Mouse (Mus musculus): Measurements from ENCODE around the gene Spc24. TPM values are rescaled to one million over a fixed set of nuclear protein-coding genes. Genes with fewer than 3 reads are reported as not detected.
"Not testable (repeated sequence)": the region's sequence is repeated elsewhere in the genome, so short reads cannot be mapped to it uniquely, and the experiment has no call there.

Spc24 gene
- polyA plus RNA-seq (2012; rRNA removed): 3.3 and 3.8 TPM in 2 replicates

DNA sequence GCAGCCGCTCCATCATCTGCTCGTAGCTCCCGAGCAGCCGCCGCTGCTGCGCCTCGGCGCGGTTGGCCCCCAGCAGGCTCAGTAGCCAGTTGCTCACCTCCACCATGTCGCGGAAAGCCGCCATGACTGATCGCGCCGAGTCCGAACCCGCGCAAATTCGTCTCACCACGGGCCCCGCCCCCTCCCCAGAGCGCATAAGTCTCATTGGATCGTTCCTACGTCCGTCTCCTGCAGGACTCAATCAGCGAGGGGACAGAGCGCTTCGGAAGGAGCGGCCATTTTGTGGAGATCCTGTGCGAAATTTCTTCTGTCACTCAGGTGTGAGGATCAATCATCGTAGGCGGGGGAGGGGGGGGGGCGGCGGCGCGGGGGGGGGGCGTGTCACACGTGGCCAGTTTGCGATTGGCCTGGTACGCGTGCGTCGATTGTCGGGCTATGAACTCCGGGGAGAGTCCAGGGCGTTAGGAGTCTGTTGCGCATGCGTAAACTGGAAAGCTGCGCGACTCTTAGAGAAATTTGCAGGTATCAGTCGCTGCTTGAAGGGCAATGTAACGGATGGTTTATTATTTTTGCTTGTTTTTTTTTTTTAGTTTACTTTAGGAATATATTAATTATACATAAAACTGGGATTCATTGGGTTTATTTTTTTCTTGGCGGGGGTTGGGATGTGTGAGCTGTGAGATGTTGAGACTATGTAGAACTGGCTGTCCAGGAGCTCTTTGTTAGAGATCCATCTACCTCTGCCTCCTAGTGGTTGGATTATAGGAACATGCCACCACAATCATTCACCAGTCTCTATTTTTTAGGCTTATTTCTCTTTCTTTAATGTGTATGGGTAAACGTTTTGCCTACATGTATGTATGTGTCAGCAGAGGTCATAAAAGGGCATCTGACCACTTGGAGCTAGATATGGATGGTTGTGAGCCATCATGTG is at the start of gene Spc24:
Spc24 (minus strand) TSS at position 149 of the 934 bp plus-strand sequence.
- DNase-seq (ENCODE audit: extremely low spot score in 1 of 2, low spot score in 1 of 2): peak; percentile 90 to 98

DNA sequence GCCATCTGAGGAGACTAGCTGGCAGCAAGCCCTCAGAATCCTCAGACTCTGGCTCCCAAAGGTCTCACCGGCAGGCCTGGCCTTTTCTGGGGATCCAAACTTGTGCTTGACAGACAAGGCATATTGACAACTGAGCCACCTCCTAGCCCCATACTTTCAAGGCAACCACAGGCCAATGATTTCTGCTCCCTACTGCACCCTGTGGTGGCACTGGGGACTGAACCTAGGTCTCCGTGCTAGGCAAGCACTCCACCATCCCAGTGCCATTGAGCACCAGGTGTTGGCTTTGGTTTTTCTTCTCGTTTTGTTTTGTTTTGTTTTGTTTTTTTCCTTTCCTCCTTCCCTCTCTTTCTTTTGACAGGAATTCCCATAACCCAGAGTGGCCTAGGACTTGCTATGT is 48.5 kb upstream of the Spc24 start:
- no peak for DNase-seq (ENCODE audit: extremely low spot score in 1 of 2, low spot score in 1 of 2)

DNA sequence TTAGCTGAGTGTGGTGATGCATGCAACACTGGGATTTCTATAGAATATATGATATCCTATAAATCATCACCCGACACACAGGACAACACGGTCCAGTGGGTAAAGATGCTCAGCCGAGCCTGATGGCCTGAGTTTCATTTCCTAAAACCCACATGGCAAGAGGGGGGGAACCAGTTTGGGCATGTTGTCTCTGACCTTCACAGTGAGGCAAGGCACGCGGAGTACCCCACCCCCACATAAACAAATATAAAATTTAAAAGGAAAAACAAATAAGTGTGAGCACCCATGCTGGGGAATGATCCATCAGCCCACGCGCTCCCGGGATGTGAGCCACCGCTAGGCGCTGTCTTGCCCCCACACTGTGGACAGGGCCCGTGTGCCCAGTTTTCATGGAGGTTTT is 46.9 kb upstream of the Spc24 start:
- DNase-seq (ENCODE audit: extremely low spot score in 1 of 2, low spot score in 1 of 2): no peak

DNA sequence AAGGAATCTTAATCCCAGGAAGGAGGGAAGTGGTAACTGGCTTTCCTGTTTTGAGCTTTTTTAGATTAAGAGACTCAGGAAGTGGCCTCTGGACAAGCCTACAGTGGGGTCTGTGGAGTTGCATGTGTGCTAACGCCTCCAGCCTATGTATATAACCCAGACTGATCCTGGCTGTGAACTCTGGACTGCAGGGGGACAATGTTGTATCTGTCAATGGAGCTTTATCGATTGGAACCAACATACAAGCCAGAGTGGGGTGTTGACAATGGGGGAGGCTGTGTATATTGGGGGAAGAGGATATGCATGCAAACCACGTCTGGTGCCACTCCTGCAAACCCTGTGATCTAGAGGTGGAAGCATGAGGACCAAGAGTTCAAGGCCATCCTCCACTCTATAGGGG is 46.3 kb upstream of the Spc24 start:
- DNase-seq (ENCODE audit: extremely low spot score in 1 of 2, low spot score in 1 of 2): no peak

DNA sequence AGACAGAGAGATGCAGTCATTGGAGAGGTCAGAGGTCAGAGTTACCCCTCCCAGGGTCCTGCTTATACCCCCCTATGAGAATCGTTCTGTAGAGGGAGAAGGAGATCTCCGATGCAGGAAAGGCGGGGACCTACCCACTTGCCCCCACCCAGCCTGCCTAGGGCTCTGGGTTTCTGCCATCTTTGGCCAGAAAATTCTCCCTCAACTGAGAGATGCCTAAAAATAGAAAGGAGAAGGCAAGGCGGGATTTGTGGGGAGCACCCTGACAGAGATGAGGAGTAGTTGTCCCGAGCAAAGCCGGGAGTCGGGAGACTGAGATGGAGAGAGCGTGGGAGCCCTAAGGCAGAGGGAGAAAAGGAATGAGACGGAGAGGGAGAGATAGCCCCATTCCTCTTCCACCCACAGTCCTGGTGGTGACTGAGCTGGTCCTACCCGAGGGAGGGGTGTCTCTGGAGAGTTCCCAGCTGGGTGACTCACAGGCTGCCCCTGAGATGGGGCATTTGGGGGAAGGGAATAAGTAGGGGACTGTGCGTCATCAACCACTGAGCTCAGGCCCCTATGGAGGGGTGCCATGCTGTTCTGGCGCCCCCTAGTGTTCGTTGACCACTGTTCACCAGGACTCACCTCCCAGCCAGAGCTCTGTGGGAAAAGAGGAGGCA is 44.0 kb upstream of the Spc24 start:
- peak; percentile 75 to 93 for DNase-seq (ENCODE audit: extremely low spot score in 1 of 2, low spot score in 1 of 2)

DNA sequence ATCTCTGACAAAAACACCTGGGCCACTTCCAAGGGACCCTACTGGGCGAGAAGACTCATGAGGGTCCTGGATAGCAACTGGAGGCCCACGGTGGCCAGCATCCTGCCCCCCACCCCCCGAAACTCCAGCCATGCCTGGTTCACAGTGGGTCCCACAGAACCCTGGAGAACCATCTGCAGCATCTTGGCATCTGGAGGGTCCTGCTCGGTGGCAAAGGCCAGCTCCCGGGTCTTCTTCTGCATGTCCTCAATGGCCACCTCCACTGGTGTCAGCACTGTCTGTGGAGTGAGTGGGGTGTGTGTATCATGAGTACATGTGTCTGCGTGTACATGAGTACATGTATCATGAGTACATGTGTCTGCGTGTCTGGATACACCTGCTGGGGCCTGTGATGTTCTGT is 41.5 kb upstream of the Spc24 start:
- no peak for DNase-seq (ENCODE audit: extremely low spot score in 1 of 2, low spot score in 1 of 2)

DNA sequence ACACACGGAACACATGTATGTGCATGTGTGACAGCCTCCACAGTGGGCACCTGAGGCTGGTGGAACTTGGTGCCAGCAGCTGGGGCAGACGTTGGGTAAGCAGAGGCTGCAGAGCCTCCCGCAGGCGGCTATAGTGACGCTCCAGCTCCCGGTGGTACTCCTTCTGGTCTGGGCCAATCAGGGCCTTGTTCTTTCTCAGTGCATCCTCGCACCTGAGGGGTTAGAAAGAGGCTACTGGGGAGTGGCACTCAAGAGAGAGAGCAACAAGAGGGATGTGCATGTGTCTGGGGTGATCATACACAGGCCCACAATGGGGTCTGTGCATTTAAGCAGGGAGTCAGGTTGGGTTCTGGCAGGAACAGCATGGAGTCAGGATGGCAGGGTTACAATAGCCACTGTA is 41.0 kb upstream of the Spc24 start:
- DNase-seq (ENCODE audit: extremely low spot score in 1 of 2, low spot score in 1 of 2): no peak

GRCm38 (mm10) chr9:21799010-21799350 is 38.9 kb upstream of the Spc24 start:
- no peak for DNase-seq (ENCODE audit: extremely low spot score in 1 of 2, low spot score in 1 of 2)

GRCm38 (mm10) chr9:21798345-21799009 is 38.4 kb upstream of the Spc24 start, which contains the start of gene Kank2:
TSS of gene Kank2 (minus strand) at chr9:21798744.
- peak in 1 of 2 experiments; percentile 67 for DNase-seq (ENCODE audit: extremely low spot score in 1 of 2, low spot score in 1 of 2)

DNA sequence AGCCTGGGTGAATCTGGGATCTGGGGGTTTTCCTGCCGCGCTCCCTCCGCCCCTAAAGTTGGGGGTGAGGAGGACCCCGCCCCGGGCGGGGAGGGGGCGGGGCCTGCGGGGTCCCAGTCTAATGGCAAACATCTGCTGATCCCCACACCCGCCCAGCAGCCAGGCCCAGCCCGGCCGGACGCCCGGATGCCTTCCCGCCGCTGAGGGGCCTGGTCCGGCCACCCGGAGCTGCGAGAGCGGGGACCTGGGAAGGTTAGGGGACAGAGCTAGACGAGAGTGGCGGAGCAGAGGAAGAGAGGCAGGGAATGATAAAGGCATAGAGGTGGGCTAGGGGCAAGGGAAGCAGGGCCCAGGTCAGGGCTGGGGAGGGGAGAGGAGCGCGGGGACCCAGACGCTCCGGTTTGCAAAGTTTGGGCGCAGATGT is 37.8 kb upstream of the Spc24 start:
- no peak for DNase-seq (ENCODE audit: extremely low spot score in 1 of 2, low spot score in 1 of 2)

DNA sequence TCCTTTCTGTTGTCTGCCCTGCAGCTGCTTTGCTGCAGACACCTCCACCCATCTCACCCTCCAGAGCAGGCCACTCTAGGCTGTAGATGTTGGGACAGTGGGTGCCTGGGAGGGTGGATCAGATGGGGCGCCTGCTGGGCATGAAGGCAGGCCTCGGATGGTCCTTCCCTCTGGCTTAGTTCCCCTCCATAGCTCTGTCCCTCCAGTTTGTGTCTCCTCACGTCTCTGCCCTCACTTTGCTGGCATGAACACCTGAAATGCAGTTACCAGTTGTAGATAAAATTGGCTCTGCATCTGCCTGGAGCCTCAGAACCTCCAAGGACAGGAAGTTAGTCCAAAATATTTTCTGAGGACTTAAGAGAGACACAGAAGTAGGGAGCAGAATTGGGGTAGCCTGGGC is 36.8 kb upstream of the Spc24 start:
- DNase-seq (ENCODE audit: extremely low spot score in 1 of 2, low spot score in 1 of 2): no peak

GRCm38 (mm10) chr9:21796259-21796658 is 36.2 kb upstream of the Spc24 start:
- no peak for DNase-seq (ENCODE audit: extremely low spot score in 1 of 2, low spot score in 1 of 2)

- DNase-seq (ENCODE audit: extremely low spot score in 1 of 2, low spot score in 1 of 2): no peak
These were observed 35.5 kb upstream of the Spc24 start for GRCm38 (mm10) chr9:21795579-21795978.

DNA sequence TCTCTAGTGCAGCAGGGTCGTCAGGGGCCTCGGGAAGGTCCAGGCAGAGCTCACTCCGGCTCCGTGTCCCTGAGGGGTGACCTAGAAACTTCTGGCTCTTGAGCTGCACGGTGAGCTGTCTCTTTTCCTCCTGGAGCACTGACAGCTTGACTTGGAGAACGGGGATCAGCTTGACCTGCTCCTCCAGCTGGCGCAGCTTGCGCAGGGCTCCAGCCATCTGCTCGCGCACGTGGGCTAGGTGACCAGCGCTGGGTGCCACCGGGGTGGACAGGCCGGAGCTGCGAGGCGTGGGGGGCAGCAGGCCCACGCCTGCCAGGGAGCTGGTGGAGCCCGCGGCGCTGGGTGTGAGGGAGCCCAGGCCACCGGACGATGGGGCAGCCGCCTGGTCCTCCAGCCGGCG is 34.8 kb upstream of the Spc24 start:
- no peak for DNase-seq (ENCODE audit: extremely low spot score in 1 of 2, low spot score in 1 of 2)

- no peak for DNase-seq (ENCODE audit: extremely low spot score in 1 of 2, low spot score in 1 of 2)
These were observed 34.3 kb upstream of the Spc24 start for GRCm38 (mm10) chr9:21794344-21794834.

GRCm38 (mm10) chr9:21793507-21793906 is 33.4 kb upstream of the Spc24 start:
- not testable (repeated sequence) for DNase-seq (ENCODE audit: extremely low spot score in 1 of 2, low spot score in 1 of 2)

DNA sequence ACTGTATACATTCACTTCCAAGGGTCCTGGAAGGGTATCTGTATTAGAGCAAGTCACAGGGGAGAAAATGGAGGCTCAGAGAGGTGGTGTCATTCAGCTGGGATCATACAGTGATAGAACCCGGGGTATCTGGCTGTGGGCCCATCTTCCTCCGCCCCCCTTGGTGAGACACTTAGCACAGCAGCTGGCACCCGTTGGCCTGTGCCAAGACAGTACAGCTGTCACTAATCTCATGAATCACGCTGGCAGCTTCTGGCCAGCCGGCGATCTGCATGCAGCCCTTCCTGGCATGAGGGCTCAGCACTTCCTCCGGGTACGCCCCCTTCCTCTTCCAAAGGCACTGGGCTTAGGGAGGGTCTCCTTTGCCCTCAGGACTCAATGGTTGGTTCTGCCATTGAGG is 32.5 kb upstream of the Spc24 start:
- peak; percentile 36 to 78 for DNase-seq (ENCODE audit: extremely low spot score in 1 of 2, low spot score in 1 of 2)

- DNase-seq (ENCODE audit: extremely low spot score in 1 of 2, low spot score in 1 of 2): no peak
These were observed 31.8 kb upstream of the Spc24 start for GRCm38 (mm10) chr9:21791861-21792260.

GRCm38 (mm10) chr9:21788234-21788633 is 28.1 kb upstream of the Spc24 start:
- DNase-seq (ENCODE audit: extremely low spot score in 1 of 2, low spot score in 1 of 2): no peak

DNA sequence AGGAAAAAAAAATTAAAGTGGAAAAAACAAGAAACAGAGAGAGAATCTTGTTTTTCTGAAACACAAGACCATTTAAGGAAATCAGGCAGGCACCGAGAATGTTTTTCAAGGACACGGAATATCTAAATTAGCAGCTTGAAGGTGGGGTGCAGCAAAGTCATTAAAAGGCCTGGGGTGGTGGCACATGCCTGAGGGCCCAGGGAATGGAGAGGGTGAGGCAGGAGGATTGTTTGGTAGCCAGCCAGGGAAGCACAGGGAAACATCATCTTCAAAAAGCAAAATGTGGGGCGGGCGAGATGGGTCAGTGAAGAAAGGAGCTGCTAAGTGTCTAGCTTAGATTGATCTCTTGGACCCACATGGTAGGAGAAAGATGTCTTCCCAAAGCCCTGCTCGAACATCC is 27.6 kb upstream of the Spc24 start:
- no peak for DNase-seq (ENCODE audit: extremely low spot score in 1 of 2, low spot score in 1 of 2)

- peak in 1 of 2 experiments; percentile 73 for DNase-seq (ENCODE audit: extremely low spot score in 1 of 2, low spot score in 1 of 2)
These were observed 26.8 kb upstream of the Spc24 start for GRCm38 (mm10) chr9:21786906-21787305.

All from frontal cortex, adult 2 months (tissue).